Mouse (Mus musculus) hindbrain, embryonic 15.5 days (tissue): Measurements from ENCODE around the gene Cyp2j12. TPM values are rescaled to one million over a fixed set of nuclear protein-coding genes. Genes with fewer than 3 reads are reported as not detected.
"Not testable (repeated sequence)": the region's sequence is repeated elsewhere in the genome, so short reads cannot be mapped to it uniquely, and the experiment has no call there.

Experiments
- ATAC-seq: fragments of 200-750 bp; cut with Nextera tagmentation; 2 replicates; pipeline ENCODE4 v1.8.0; 2017; ENCODE audit warnings: low read depth, moderate number of reproducible peaks, moderate TSS enrichment; ENCODE audit not compliant: low FRiP score
- H3K27ac ChIP-seq: fragments of 300-500 bp; sonication (generic); replicated peaks from 2 replicates; pipeline ENCODE4 v1.5.1; 2015; ENCODE audit warnings: mild to moderate bottlenecking, inconsistent platforms
- H3K27me3 ChIP-seq: fragments of 300-500 bp; sonication (generic); 2 replicates; pipeline ENCODE4 v1.6.1; 2015; ENCODE audit warnings: control low read depth, inconsistent platforms
- H3K36me3 ChIP-seq: fragments of 300-500 bp; sonication (generic); 2 replicates; pipeline ENCODE4 v1.6.1; 2015; ENCODE audit warnings: control low read depth, inconsistent platforms
- H3K4me1 ChIP-seq: fragments of 300-500 bp; sonication (generic); replicated peaks from 2 replicates; pipeline ENCODE4 v1.6.1; 2015; ENCODE audit warnings: control low read depth, inconsistent platforms
- H3K4me2 ChIP-seq: fragments of 300-500 bp; sonication (generic); 2 replicates; pipeline ENCODE4 v1.6.1; 2015; ENCODE audit warnings: moderate library complexity, mild to moderate bottlenecking, inconsistent platforms
- H3K4me3 ChIP-seq: fragments of 300-500 bp; sonication (generic); 2 replicates; pipeline ENCODE4 v1.5.1; 2015; ENCODE audit warnings: mild to moderate bottlenecking, inconsistent platforms
- H3K9ac ChIP-seq: fragments of 300-500 bp; sonication (generic); 2 replicates; pipeline ENCODE4 v1.6.1; 2015; ENCODE audit warnings: inconsistent platforms
- H3K9me3 ChIP-seq: fragments of 300-500 bp; sonication (generic); 2 replicates; pipeline ENCODE4 v1.6.1; 2016; ENCODE audit warnings: control low read depth, inconsistent platforms
- WGBS: fragments of 180-500 bp; shearing (Covaris S2); methylation state at CpG from one replicate; pipeline ENCODE4 v1.1.7; 2015; 5-methylcytosine and 5-hydroxymethylcytosine counted together
- polyA plus RNA-seq: library from polyadenylated mRNA; unstranded; fragments of >200 nt; fragmentation: Nextera tagmentation; extraction: Ambion mirVana; gene quantifications from 2 replicates; pipeline ENCODE4 v1.2.1, GENCODE M21; 2015

Gene Cyp2j12
- not detected in 2 replicates for polyA plus RNA-seq

- 83% methylated on average over 7 of the region's 7 CpGs for WGBS
- no peaks in the 10 kb centered on the region for H3K9me3 ChIP-seq
These were observed at the start of gene Cyp2j12 for GRCm38 (mm10) chr4:96140732-96141467. Gene Cyp2j12, minus strand, starts transcription at chr4:96141152.

GRCm38 (mm10) chr4:96189321-96189720, 48.4 kb upstream of the Cyp2j12 start:
- not testable (repeated sequence) for H3K4me2 ChIP-seq, H3K4me1 ChIP-seq, H3K9ac ChIP-seq, H3K4me3 ChIP-seq, H3K9me3 ChIP-seq, ATAC-seq, H3K36me3 ChIP-seq, H3K27ac ChIP-seq, H3K27me3 ChIP-seq
- 93% methylated on average over 5 of the region's 5 CpGs for WGBS

More at GRCm38 (mm10) chr4:96140732-96141467, at the start of gene Cyp2j12:
- Histone ChIP-seq H3K4me2 (no peak within 1 kb of the TSS), H3K9ac (no peak within 1 kb of the TSS), H3K27ac (no peak within 1 kb of the TSS), H3K36me3 (no peaks in the 10 kb centered on the region), H3K27me3 (no peaks in the 10 kb centered on the region), H3K4me3 (no peak within 1 kb of the TSS), H3K4me1 (no peaks in the 10 kb centered on the region)
- no peak for ATAC-seq

- not testable (repeated sequence) for H3K9ac ChIP-seq, H3K4me1 ChIP-seq, ATAC-seq, H3K27ac ChIP-seq, H3K36me3 ChIP-seq, H3K4me3 ChIP-seq, H3K9me3 ChIP-seq, H3K4me2 ChIP-seq, H3K27me3 ChIP-seq
- WGBS: 86% methylated on average over 2 of the region's 2 CpGs
These were observed 47.7 kb upstream of the Cyp2j12 start for GRCm38 (mm10) chr4:96188671-96189070.

DNA sequence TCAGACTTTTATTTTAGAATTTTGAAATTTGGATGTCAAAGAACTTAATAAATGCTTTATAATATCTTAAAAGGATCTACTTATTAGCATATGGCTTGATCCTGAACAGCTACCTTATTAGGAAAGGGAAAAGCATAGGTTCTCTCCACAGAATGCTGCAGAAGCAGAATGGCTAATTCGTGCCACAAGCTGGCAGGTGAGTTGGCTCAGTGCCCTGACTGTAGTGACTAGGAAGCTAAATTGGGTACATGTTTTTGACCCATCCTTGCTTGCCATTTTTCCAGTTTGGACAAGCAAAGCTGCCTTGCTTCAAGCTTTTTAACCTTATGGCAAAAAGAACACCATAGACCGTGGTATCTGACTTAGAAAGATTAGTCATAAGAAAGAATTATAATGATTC, 47.2 kb upstream of the Cyp2j12 start:
- H3K4me2 ChIP-seq, ATAC-seq, H3K4me3 ChIP-seq, H3K27me3 ChIP-seq, H3K4me1 ChIP-seq, H3K27ac ChIP-seq, H3K36me3 ChIP-seq, H3K9ac ChIP-seq, H3K9me3 ChIP-seq: not testable (repeated sequence)
- 86% methylated on average over 2 of the region's 2 CpGs for WGBS

DNA sequence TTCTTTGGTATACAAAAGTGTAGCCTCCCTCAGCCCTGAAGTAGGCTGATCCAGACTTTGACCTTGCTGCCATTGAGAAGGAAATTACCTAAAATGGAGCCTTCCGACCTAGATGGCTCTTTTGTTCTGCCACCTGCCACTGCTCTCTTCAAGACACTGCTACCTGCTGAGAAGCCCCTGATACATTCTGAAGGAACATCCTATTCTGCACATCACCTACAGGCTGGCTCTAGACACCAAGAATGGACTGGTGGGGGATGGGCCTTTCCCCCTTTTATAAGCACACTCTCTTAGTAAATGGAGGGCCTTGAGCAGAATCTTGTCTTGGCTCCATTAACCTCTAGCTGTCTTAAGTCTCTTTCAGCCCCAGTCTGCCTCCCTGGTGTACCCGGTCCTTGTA, 43.8 kb upstream of the Cyp2j12 start:
- 91% methylated on average over 2 of the region's 2 CpGs for WGBS
- H3K27ac ChIP-seq, H3K9me3 ChIP-seq, H3K27me3 ChIP-seq, ATAC-seq, H3K9ac ChIP-seq, H3K4me3 ChIP-seq, H3K4me1 ChIP-seq, H3K4me2 ChIP-seq, H3K36me3 ChIP-seq: not testable (repeated sequence)

DNA sequence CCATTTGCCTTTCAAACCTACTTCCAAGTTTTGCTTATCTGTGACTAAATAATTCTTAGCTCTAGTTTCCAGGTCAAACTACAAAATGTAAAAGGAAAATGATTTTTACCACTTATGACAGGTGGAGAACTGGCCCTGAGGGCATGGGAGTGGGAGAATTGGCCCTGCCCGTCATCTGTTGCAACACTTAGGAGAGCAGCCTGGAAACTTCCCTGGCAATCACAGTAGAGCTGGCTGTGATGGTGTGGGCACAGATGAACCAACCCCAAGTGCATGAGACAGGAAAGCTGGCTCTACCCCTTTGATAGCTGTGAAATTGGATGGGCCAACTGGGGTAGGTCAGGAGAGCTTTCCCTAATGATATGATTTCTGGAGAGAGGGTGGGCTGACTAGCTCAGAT, 21.9 kb upstream of the Cyp2j12 start:
- WGBS: 82% methylated on average over 1 of the region's 1 CpGs
- H3K36me3 ChIP-seq: no peaks in the 10 kb centered on the region
- H3K4me3 ChIP-seq: no peak overlapping the region
- no peak overlapping the region for H3K4me2 ChIP-seq
- H3K9me3 ChIP-seq: no peaks in the 10 kb centered on the region
- H3K27me3 ChIP-seq: no peaks in the 10 kb centered on the region
- no peaks in the 10 kb centered on the region for H3K4me1 ChIP-seq
- H3K27ac ChIP-seq: no peak overlapping the region
- no peak for ATAC-seq
- H3K9ac ChIP-seq: no peak overlapping the region

GRCm38 (mm10) chr4:96161575-96161974, 20.6 kb upstream of the Cyp2j12 start:
- Histone ChIP-seq H3K9ac (no peak overlapping the region), H3K36me3 (no peaks in the 10 kb centered on the region), H3K4me2 (no peak overlapping the region), H3K9me3 (no peaks in the 10 kb centered on the region), H3K4me3 (no peak overlapping the region), H3K4me1 (no peaks in the 10 kb centered on the region), H3K27ac (no peak overlapping the region), H3K27me3 (no peaks in the 10 kb centered on the region)
- no peak for ATAC-seq
- 95% methylated on average over 1 of the region's 1 CpGs for WGBS

DNA sequence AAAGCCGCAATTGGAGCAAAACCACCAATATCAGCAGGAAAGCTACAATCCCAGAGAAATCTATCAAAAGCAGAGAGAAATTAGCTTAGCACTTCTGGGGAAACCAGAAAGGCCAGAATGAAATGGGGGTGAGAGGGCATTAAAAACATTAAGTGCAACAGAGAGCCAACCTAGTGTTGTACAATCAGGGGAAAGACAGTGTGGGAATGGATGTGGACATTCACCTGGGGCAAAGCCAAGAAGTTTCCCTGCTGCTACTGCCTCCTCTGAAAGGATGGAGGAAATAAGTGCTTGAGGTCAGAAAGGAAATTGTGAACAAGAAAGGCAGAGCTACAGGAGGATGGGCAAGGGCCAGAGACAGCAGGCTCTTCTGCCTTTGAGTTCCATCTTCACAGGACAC, 1.7 kb downstream of the Cyp2j12 start:
- Histone ChIP-seq H3K27ac (no peak overlapping the region), H3K9ac (no peak overlapping the region), H3K9me3 (no peaks in the 10 kb centered on the region), H3K27me3 (no peaks in the 10 kb centered on the region), H3K4me1 (no peaks in the 10 kb centered on the region), H3K4me3 (no peak overlapping the region), H3K36me3 (no peaks in the 10 kb centered on the region), H3K4me2 (no peak overlapping the region)
- WGBS: 100% methylated on average over 1 of the region's 1 CpGs
- no peak for ATAC-seq

DNA sequence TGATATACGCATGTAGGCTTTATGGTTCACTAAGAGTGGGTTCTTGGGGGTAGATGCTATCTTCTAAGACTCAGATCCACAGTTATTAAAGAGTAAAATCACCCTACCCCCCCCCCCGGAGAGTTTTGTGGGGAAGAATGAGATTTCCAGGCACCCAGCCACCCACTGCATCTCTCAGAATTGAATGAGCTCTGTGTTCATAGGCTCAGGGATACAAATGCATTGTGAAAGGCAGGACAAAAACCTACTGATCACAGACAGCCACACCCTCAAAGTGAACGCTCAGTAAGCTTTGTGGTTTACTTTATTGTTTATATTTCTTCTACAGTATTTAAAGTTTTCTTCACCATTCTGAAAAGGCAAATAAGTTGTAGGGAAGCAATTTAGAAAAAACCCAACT, 6.7 kb downstream of the Cyp2j12 start:
- WGBS: 76% methylated on average over 3 of the region's 3 CpGs
- Histone ChIP-seq H3K4me1 (no peaks in the 10 kb centered on the region), H3K36me3 (no peaks in the 10 kb centered on the region), H3K27me3 (no peaks in the 10 kb centered on the region), H3K4me2 (no peak overlapping the region), H3K9ac (no peak overlapping the region), H3K4me3 (no peak overlapping the region), H3K27ac (no peak overlapping the region), H3K9me3 (no peaks in the 10 kb centered on the region)
- ATAC-seq: no peak

GRCm38 (mm10) chr4:96096841-96097240, 44.1 kb downstream of the Cyp2j12 start:
- no peaks in the 10 kb centered on the region for H3K36me3 ChIP-seq
- no peaks in the 10 kb centered on the region for H3K27me3 ChIP-seq
- no peak overlapping the region for H3K9ac ChIP-seq
- H3K4me2 ChIP-seq: no peak overlapping the region
- H3K27ac ChIP-seq: no peak overlapping the region
- ATAC-seq: no peak
- H3K4me1 ChIP-seq: no peaks in the 10 kb centered on the region
- H3K9me3 ChIP-seq: no peaks in the 10 kb centered on the region
- no peak overlapping the region for H3K4me3 ChIP-seq
- WGBS: 78% methylated on average over 2 of the region's 2 CpGs

- Histone ChIP-seq H3K9ac (no peak overlapping the region), H3K4me1 (no peaks in the 10 kb centered on the region), H3K27ac (no peak overlapping the region), H3K36me3 (no peaks in the 10 kb centered on the region), H3K9me3 (no peaks in the 10 kb centered on the region), H3K4me2 (no peak overlapping the region), H3K4me3 (no peak overlapping the region), H3K27me3 (no peaks in the 10 kb centered on the region)
- no peak for ATAC-seq
These were observed 49.1 kb downstream of the Cyp2j12 start for GRCm38 (mm10) chr4:96091869-96092268.

DNA sequence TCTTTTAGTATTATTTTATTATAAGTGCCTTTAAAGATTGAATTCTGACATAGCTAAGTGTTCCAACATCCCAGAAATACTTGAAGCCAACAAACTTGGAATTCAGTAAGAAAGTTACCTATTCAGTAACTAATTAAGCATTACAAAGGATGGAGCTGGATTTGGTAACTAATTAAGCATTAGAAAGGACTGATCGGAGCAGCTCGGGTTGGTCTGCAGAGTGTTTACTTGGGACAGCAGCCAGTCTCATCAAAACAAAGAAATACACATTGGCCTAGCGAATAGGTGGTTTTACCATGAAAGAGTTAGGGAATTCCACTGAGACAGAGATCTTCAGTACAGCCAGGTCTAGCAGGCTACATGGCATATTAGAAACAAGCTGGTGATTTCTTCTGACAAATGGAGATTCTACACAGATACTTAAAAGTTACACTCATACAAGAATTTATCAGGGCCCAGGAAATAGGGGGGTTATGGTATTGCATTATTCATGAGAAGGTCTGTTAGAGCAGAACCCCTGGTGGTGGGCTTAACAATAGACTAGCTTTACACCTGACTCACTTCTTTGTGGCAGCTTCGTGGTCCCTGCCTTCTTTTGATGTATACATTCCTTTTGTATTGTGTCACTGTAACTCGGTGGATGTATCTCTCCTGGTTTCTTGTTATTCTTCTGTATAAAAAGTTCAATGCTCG, 51.5 kb downstream of the Cyp2j12 start:
- not testable (repeated sequence) for H3K27me3 ChIP-seq, H3K27ac ChIP-seq, H3K4me1 ChIP-seq, H3K36me3 ChIP-seq, H3K4me3 ChIP-seq, H3K9me3 ChIP-seq, H3K4me2 ChIP-seq, H3K9ac ChIP-seq, ATAC-seq
- 32% methylated on average over 6 of the region's 6 CpGs for WGBS

- Histone ChIP-seq H3K4me3 (no peak overlapping the region), H3K27me3 (no peaks in the 10 kb centered on the region), H3K4me2 (no peak overlapping the region), H3K27ac (no peak overlapping the region), H3K36me3 (no peaks in the 10 kb centered on the region), H3K9ac (no peak overlapping the region), H3K9me3 (no peaks in the 10 kb centered on the region), H3K4me1 (peaks cover 6% of the 10 kb centered on the region; the same call in 1 of the 2 replicates)
- no peak for ATAC-seq
These were observed 62.6 kb downstream of the Cyp2j12 start for GRCm38 (mm10) chr4:96078308-96078707.
